Mouse (Mus musculus) retina, postnatal 1 day (tissue): ENCODE measurements at regions not wholly inside any gene's neighbourhood (a gene's known extent, or its start where the extent isn't known, plus 50 kb on each side); places are given as distances from the start of the nearest gene placed in this dataset.
"Not testable (repeated sequence)": the region's sequence is repeated elsewhere in the genome, so short reads cannot be mapped to it uniquely, and the experiment has no call there.

ENCODE experiments used
- DNase-seq: peaks from one replicate; pipeline ENCODE4 v3.0.0-alpha.2; 2012

- DNase-seq, result no peak
These were observed 207.5 kb upstream of the 4931417E11Rik start for GRCm38 (mm10) chr6:73676979-73677378.

DNA sequence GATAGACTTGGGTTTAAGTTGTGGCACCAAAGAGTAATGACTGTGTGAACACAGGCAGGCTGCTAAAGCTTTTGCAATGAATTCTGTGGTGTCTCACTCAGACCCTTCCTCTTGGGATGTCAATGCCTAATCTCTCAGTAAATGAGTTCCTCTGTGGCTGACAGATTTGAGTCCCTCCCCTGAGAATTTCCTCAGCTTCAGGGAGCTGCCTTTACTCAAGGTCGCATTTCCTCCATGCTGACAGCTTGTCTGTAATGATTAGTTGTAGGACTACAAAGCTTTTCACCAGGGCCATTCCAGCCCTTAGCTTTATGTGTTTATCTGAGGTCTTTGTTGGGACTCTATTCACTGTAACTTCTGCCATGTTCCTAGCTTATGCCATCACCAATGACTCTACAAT, 199.9 kb upstream of the 4931417E11Rik start:
- no peak for DNase-seq

DNA sequence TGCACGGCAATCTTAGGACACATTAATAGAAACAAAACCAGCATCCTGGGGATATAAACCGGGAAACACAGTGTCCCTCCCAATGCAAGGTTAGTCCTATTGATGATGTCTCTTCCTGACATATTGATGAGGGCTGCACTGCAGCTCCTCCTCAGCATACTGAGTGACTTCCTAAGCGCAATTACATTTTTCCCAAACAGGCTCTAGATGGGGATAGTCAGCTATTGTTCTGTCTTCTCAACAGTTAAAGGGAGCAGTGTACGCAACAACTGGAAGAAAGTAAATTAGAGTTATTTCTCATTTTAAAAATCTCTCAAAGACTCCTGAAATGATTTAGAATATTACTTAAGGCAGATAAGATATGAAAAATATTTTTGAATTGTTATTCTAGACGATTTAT, 189.5 kb upstream of the 4931417E11Rik start:
- no peak for DNase-seq

DNA sequence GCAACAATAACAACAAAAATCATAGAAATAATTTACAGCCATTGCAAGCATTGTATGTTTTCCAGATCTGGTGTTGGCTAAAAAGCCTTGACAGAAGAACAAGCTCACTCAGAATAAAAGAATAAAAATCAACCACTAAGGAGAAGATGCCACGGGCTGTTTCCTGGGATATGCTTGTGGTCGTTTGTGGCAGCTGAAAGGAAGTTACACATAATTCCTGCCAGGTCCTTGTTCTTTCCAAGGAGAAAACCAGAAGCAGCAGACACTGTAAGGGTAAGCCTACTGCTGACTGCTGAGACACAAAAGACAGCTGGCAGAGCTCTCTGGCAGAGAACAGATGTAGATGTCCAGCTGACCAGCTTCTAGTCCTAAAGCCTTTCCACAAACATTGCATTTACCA, 175.9 kb upstream of the 4931417E11Rik start:
- no peak for DNase-seq

- DNase-seq, result no peak
These were observed 175.4 kb upstream of the 4931417E11Rik start for GRCm38 (mm10) chr6:73644778-73645267.

- DNase-seq, result peak; percentile 28
These were observed 159.1 kb upstream of the 4931417E11Rik start for GRCm38 (mm10) chr6:73628600-73628999.

DNA sequence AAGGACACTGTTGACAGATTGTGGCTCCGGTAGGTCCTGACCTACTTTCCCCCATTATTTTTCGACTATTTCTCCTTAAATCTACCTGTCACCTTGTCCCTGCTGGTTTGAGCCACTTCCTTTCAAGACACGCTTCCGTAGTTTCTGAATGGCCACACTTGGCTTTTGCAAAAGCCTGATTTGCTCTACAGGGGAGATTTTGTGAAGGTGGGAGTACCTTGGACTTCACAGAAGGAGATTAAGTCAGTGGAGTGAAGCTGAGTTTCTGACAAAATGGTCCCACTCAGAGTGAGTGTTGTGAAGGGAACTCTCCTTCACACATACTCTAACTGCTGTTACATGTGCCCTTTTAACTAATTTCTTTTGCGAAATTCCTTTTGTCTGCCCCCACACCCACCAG, 157.0 kb upstream of the 4931417E11Rik start:
- peak; percentile 34 for DNase-seq

DNA sequence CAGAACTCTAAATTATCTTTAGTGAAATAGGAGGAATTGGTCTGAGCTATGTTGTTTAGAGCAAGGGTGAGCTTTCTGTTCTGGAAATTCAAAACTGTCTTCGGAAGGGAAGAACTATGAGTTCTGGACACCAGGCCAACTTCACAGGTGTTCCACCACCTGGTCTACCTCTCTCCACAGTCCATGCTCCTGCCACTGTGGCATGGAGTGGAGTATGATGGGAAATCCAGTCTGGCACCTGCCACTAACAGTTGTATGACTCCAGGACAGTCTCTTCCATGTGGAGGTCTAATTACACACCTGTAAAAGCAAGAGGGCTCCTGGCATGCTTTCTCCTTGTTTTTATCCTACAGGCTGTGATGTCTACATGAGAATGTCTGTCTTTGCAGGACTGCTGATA, 154.7 kb upstream of the 4931417E11Rik start:
- DNase-seq, result no peak

DNA sequence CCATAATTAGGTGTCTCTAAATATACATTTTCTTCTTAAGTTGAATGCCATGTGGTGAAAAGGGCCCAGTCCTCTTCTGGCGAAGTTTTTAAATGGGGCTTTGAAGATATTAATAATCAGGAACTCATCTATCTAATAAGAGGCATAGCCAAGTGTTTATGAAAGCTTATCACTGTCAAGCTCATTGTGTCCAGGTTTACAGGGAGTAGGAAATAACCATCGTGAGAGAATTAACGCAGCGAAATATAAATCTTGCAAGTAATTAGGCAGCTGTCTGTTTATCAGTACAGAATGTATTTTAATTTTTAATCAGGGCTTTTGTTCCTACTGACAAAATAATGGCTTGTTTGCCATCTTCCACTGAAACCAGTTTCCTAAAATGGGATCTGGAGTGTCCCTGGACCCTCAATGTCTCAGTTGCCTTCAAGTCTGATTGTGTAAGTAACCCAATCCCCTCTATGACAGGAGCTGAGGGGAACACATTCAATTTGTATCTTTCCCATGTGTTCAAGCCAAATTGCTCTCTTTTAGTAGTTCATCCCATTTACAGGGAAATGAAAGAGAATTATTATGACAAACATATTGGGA, 152.5 kb upstream of the 4931417E11Rik start:
- DNase-seq, result no peak

DNA sequence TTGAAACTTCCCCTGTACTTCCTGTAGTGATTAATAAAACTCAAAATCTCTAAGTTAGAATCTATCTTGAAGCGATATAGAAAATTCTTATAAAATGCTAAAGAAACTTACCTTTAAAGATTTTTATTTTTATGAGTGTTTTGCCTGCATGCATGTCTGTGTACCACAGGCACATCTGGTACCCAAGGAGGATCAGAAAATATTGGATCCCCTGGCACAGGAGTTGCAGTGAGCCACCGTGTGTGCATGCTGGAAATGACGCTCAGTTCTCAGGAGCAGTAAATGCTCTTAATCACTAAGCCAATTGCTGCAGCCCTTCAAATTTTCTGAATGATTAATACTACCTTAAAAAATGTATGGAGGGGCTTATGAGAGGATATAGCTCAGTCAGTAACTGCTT, 142.8 kb upstream of the 4931417E11Rik start:
- no peak for DNase-seq

DNA sequence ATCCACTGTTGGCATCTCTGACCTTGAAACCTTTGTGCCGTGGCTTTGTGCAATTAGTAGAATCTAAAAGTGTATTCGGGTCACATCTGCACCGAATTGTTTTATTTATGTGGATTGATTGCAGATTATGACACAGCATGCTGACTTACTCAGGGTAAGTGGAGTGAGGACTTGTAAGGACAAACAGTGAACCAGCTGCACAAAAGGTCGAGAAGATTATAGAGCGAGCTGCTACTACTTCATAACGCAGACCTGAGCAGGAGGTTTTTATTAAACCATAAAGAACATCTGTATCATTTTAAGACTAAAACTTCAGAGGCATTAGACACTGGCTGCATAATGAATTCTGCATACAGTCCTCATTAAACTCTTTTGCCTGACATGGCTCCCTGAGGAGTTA, 142.4 kb upstream of the 4931417E11Rik start:
- peak; percentile 10 for DNase-seq

DNA sequence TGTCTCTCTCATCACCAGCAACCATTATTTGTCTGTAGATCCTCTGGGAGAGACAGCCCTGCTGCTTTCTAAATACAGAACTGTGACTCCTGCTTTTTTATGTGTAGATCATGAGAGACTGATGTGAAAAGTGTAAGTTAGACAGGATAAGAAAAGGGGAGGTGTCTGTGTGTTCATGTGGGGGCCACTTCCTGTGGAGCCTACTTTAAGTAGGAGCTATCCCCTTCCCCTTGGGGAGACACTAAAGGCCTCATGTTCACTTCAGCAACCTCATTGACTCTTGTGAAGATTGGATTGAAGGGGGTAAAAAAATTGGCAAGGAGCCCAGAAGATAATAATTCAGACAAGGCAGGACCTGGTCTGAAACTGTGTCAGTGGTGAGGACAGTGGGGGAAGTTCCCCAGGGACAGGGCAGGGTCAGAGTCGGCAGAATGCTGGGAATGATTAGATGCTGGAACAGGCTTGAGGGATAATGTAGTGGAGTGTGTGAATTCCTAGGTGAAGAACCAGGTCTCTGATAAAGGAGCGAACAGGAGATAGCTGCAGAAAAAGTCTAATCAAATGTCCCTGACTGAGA, 140.7 kb upstream of the 4931417E11Rik start:
- DNase-seq, result peak; percentile 43

DNA sequence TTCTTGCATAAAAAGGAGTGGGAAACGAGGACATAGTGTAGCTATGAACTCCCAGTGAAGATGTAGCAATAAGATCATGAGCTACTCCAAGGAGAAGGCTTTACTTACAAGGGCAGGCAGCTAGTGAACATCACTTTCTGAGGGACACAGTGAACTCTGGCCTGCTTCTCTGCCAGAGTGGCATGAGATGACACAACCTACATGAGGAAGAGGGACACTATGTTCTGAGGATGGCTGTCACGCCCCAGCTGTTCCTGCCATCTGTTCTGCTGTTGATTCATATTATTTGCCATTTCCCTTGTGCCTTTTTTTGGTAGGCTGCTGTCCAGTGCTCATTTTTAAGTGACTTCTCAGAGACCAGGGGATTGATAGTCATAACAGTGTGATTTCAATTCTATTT, 118.2 kb upstream of the 4931417E11Rik start:
- no peak for DNase-seq

- DNase-seq, result no peak
These were observed 107.2 kb upstream of the 4931417E11Rik start for GRCm38 (mm10) chr6:73576708-73577107.

DNA sequence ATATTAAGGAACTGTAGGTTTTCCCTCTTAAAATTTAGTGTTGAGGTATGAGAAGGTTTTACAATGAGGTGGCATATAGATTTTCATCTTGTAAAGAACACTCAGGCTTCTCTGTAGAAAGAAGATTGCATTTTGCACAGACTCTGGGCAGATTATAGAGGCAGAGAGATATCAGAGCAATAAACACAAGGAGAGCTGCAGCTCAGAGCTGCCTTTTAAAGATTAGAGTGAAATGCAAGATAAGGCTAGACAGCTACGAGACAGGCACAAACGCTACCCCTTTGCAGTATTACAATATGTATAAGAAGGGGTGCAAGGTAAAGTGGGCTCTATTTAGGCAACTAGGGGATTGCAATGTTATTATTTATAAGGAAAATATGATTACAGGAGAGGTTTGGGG, 90.5 kb upstream of the 4931417E11Rik start:
- DNase-seq, result no peak

GRCm38 (mm10) chr6:73530559-73530958, 61.1 kb upstream of the 4931417E11Rik start:
- DNase-seq, result no peak

DNA sequence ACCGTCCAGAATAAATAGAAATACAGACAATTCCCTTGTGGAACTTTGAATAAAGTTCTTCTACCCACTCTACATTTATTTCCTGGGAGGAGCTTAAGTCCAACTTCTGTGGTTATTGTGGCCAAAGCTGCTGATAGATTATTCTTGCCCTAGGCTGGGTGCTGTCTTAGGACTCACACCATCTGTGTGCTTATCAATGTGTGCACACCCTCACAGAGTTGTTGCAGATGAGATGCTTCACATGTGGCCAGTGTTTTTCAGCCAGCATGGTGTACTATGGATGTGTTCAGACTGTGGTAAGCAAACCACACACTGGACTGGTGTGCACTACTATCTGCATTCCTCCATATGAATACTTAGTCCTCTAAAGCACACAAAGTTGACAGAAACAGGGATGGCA, 60.6 kb upstream of the 4931417E11Rik start:
- DNase-seq, result no peak

DNA sequence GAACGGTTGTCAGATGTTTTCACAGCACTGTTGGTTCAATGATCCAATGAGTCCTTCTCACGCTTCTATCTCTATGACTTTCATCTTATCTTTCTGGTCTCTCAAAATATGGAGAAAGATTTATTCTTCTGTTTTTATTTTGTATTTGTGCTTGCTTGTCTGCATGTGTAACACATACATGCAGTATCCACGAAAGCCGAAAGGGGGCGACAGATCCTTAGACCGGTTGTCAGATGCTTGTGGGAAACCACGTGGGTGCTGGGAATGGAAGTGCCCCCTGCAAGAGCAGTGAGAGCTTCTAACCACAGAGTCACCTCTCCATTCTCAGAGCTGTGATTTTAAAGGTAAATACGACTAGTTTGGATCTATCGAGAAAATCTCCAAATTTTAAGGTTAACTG, 54.2 kb upstream of the 4931417E11Rik start:
- DNase-seq, result no peak

DNA sequence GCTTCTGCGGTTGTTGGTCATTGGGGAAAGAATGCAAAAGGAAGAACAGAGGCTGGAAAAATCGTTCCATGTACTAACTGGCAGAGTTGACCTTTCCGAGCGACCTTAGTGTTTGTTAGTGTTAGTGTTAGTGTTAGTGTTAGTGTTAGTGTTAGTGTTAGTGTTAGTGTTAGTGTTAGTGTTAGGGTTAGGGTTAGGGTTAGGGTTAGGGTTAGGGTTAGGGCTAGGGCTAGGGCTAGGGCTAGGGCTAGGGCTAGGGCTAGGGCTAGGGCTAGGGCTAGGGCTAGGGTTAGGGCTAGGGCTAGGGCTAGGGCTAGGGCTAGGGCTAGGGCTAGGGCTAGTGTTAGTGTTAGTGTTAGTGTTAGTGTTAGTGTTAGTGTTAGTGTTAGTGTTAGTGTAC, 50.4 kb upstream of the 4931417E11Rik start:
- not testable (repeated sequence) for DNase-seq
